Mouse (Mus musculus) spleen, adult 2 months (tissue): ENCODE measurements around the gene Plb1. TPM values are rescaled to one million over a fixed set of nuclear protein-coding genes. Genes with fewer than 3 reads are reported as not detected.

Experiments
- DNase-seq, 2 experiments: peaks; one replicate each; pipeline versions ENCODE4 v3.0.0 to v3.0.0-alpha.2; 2012 to 2021; ENCODE audit warnings: low spot score in 2 of 2, low read depth in 1 of 2
- H3K27ac ChIP-seq: fragments of 200-500 bp; 2 replicates; pipeline ENCODE4 v1.5.1; 2012; ENCODE audit warnings: low read length, inconsistent platforms; ENCODE audit not compliant: insufficient read depth
- H3K27me3 ChIP-seq: fragments of 200-500 bp; 2 replicates; pipeline ENCODE4 v1.6.1; 2012; ENCODE audit warnings: mild to moderate bottlenecking, moderate library complexity, low read length, inconsistent platforms; ENCODE audit not compliant: control insufficient read depth, insufficient read depth
- H3K36me3 ChIP-seq: fragments of 200-500 bp; 2 replicates; pipeline ENCODE4 v1.6.1; 2012; ENCODE audit warnings: mild to moderate bottlenecking, low read length, inconsistent platforms; ENCODE audit not compliant: control insufficient read depth, insufficient read depth
- H3K4me1 ChIP-seq: fragments of 200-500 bp; 2 replicates; pipeline ENCODE4 v1.6.1; 2011; ENCODE audit warnings: inconsistent platforms; ENCODE audit not compliant: control insufficient read depth, insufficient read depth, insufficient read length
- H3K4me3 ChIP-seq: fragments of 200-500 bp; 2 replicates; pipeline ENCODE4 v1.5.1; 2011; ENCODE audit warnings: mild to moderate bottlenecking, inconsistent platforms; ENCODE audit not compliant: insufficient read depth, insufficient read length; ENCODE audit errors: extremely low read depth
- CTCF ChIP-seq: fragments of 200-500 bp; IDR thresholded peaks from 2 replicates; pipeline ENCODE4 v1.5.1; 2011; ENCODE audit warnings: mild to moderate bottlenecking, inconsistent platforms; ENCODE audit not compliant: insufficient read depth, insufficient read length, insufficient replicate concordance; ENCODE audit errors: extremely low read depth
- POLR2A ChIP-seq: fragments of 200-500 bp; IDR thresholded peaks from 2 replicates; pipeline ENCODE4 v1.6.1; 2011; ENCODE audit warnings: low read depth, low read length, inconsistent platforms
- WGBS: fragments of 180-500 bp; shearing (Covaris S2); methylation state at CpG from one replicate; pipeline ENCODE4 v1.1.7; 2018; 5-methylcytosine and 5-hydroxymethylcytosine counted together
- polyA plus RNA-seq: library from polyadenylated mRNA; depleted of rRNA; stranded (reverse); fragments of >200 nt; gene quantifications from 2 replicates; pipeline ENCODE4 v1.2.3, GENCODE M21; 2012

Plb1 gene
- polyA plus RNA-seq, 1 experiment: 0.29 TPM

DNA sequence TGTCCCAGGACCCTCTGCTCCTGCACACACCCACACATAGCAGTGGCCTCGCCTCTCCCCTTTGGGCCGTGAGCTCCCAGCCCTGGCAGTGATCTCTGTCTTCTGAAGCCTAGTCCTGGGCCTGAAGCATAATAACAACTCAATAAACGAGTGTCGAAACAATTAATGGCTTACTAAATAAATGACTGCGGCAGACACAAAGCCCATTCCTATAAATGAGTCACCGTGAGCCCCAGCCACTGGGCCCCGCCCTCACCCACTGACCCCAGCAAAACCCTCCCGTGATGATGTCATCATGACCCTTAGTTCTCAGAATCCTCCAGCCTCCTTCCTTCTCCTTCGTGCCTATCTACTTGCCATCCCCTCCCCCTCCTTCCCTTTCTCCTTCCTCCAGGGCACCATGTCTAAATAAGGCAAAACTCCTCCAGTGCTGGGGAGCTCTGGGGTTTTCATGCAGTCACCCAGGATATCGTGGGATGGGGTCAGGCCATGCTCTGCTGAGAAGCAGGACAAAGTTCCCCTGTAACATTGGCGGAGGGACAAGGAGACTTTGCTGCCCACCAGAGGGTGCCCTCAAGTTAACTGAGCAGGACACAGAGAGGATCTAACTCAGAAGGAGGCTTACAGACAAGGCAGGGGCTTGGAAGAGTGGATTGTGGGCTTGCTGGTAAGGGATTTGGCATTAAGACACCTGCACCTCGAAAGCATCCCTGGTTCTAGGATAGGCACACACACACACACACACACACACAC lies 36.5 kb upstream of the Plb1 start:
- H3K27ac ChIP-seq: no peak overlapping the region
- H3K4me3 ChIP-seq: no peak overlapping the region
- H3K36me3 ChIP-seq: no peaks in the 10 kb centered on the region
- no peak for TF ChIP-seq POLR2A
- no peak for TF ChIP-seq CTCF
- WGBS: 61% methylated on average over 12 of the region's 12 CpGs
- H3K27me3 ChIP-seq: no peaks in the 10 kb centered on the region
- DNase-seq: no peak
- no peaks in the 10 kb centered on the region for H3K4me1 ChIP-seq

DNA sequence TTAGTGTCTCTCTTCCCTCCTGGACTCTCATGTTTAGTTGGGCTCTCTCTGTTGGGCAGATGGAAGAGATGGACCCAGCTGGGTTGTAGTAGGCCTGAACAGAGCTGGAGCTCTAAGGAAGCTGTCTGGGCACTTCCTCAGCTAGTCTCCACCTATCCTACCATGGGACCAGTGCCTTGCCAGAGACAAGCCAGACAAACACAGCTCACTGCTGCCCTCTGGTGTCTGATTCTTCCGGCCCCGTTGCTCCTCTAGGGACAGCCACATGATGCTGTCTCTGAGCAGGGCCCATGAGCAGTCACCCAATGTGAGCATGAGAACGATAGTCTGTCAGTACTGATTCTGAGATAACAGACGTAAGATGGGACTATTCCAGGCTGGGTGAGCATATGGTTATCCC lies 34.8 kb upstream of the Plb1 start:
- Histone ChIP-seq H3K4me1 (no peaks in the 10 kb centered on the region), H3K36me3 (no peaks in the 10 kb centered on the region), H3K27ac (no peak overlapping the region), H3K4me3 (no peak overlapping the region), H3K27me3 (no peaks in the 10 kb centered on the region)
- 18% methylated on average over 4 of the region's 4 CpGs for WGBS
- DNase-seq: peak; percentile 58 to 79
- TF ChIP-seq POLR2A (no peak), CTCF (peak; percentile 84)

GRCm38 (mm10) chr5:32199136-32199535 lies 33.4 kb upstream of the Plb1 start:
- no peaks in the 10 kb centered on the region for H3K27me3 ChIP-seq
- H3K36me3 ChIP-seq: no peaks in the 10 kb centered on the region
- no peak for TF ChIP-seq CTCF
- no peak for TF ChIP-seq POLR2A
- WGBS: 36% methylated on average over 3 of the region's 3 CpGs
- no peak overlapping the region for H3K4me3 ChIP-seq
- no peak overlapping the region for H3K27ac ChIP-seq
- DNase-seq: no peak
- no peaks in the 10 kb centered on the region for H3K4me1 ChIP-seq

GRCm38 (mm10) chr5:32199594-32199993 lies 32.9 kb upstream of the Plb1 start:
- no peaks in the 10 kb centered on the region for H3K36me3 ChIP-seq
- DNase-seq: no peak
- H3K4me3 ChIP-seq: no peak overlapping the region
- TF ChIP-seq POLR2A (no peak), CTCF (no peak)
- H3K27ac ChIP-seq: no peak overlapping the region
- no peaks in the 10 kb centered on the region for H3K27me3 ChIP-seq
- no peaks in the 10 kb centered on the region for H3K4me1 ChIP-seq
- WGBS: 93% methylated on average over 3 of the region's 3 CpGs

DNA sequence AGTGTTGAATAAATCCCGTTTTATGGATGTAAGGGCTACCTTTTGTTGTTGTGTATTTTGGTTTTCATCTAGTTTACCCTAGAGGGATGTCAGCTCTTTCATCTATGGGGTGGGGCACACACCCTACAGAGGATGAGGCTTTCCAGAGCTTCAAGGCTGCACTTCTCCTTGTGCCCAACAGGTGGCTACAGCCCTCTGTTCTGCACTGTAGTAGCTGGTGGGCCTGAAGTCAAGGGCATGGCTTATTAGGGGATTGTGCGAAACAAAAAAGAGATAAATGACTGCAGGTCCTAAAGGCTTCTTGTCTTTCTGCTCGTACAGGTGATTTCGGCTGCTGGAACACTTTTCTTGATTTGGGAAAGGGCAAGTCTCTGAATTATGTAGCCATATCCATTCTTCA lies 27.9 kb upstream of the Plb1 start:
- H3K36me3 ChIP-seq: no peaks in the 10 kb centered on the region
- no peak overlapping the region for H3K4me3 ChIP-seq
- H3K27me3 ChIP-seq: no peaks in the 10 kb centered on the region
- H3K27ac ChIP-seq: no peak overlapping the region
- 73% methylated on average over 4 of the region's 4 CpGs for WGBS
- no peaks in the 10 kb centered on the region for H3K4me1 ChIP-seq
- TF ChIP-seq POLR2A (no peak), CTCF (peak; percentile 59; the same call in 1 of the 2 replicates)
- DNase-seq: no peak

DNA sequence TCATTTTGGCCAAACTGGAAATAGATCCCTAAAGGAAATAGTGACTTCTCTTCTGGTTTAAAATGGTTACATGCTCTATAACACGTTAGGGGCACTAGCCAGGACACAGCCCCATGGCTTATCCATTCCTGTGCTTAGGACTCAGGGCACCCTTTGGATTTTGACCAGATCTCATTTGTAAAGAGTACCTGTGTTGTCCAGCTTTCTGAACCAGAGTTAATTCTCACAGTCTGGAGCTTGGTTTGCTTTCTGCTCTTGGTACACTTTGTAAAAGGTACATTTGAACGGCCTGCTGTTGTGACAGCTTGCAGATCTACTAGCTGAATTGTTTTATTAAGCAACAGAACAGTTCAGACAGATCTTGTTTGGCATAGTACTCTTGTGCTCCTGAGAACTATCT lies 25.8 kb upstream of the Plb1 start:
- H3K4me1 ChIP-seq: no peaks in the 10 kb centered on the region
- H3K36me3 ChIP-seq: no peaks in the 10 kb centered on the region
- H3K27me3 ChIP-seq: no peaks in the 10 kb centered on the region
- no peak overlapping the region for H3K4me3 ChIP-seq
- no peak for DNase-seq
- H3K27ac ChIP-seq: no peak overlapping the region
- 79% methylated on average over 2 of the region's 2 CpGs for WGBS
- TF ChIP-seq CTCF (no peak), POLR2A (no peak)

GRCm38 (mm10) chr5:32208460-32208859 lies 24.0 kb upstream of the Plb1 start:
- H3K4me3 ChIP-seq: no peak overlapping the region
- no peaks in the 10 kb centered on the region for H3K27me3 ChIP-seq
- TF ChIP-seq POLR2A (no peak), CTCF (no peak)
- H3K27ac ChIP-seq: no peak overlapping the region
- H3K4me1 ChIP-seq: no peaks in the 10 kb centered on the region
- no peak for DNase-seq
- WGBS: 85% methylated on average over 8 of the region's 8 CpGs
- H3K36me3 ChIP-seq: no peaks in the 10 kb centered on the region
